Mouse (Mus musculus) neural tube, embryonic 10.5 days (tissue): ENCODE results near the gene Gm8677.
"Not testable (repeated sequence)": the region's sequence is repeated elsewhere in the genome, so short reads cannot be mapped to it uniquely, and the experiment has no call there.

Source experiments
- DNase-seq: peaks from one replicate; pipeline ENCODE4 v3.0.0-alpha.2; 2017; ENCODE audit warnings: low spot score; ENCODE audit errors: extremely low spot score

Gene Gm8677

GRCm38 (mm10) chr7:22534787-22535186 lies at the start of gene Gm8677:
Gm8677 (minus strand) TSS chr7:22534887.
- not testable (repeated sequence) for DNase-seq

GRCm38 (mm10) chr7:22565243-22565642 lies 30.6 kb upstream of the Gm8677 start, which contains the start of gene Gm4201:
Gm4201 (minus strand) TSS chr7:22565343.
- not testable (repeated sequence) for DNase-seq

- DNase-seq: not testable (repeated sequence)
Observed at GRCm38 (mm10) chr7:22522667-22523066, 12.0 kb downstream of the Gm8677 start, which contains the start of gene Vmn1r152. Vmn1r152 (plus strand) TSS chr7:22522967.

GRCm38 (mm10) chr7:22499578-22499977 lies 35.1 kb downstream of the Gm8677 start, which contains the start of gene Vmn1r151:
Vmn1r151 (minus strand) TSS chr7:22499678.
- not testable (repeated sequence) for DNase-seq
